Mouse (Mus musculus) stomach, embryonic 15.5 days (tissue): ENCODE results near the gene Mpnd. TPM values are rescaled to one million over a fixed set of nuclear protein-coding genes. Genes with fewer than 3 reads are reported as not detected.

Experiments used
- ATAC-seq: fragments of 200-750 bp; cut with Nextera tagmentation; 2 replicates; pipeline ENCODE4 v1.8.0; 2017; ENCODE audit warnings: low read depth, moderate number of reproducible peaks, moderate TSS enrichment; ENCODE audit not compliant: insufficient read depth, low FRiP score
- H3K27ac ChIP-seq: fragments of 300-500 bp; sonication (generic); 2 replicates; pipeline ENCODE4 v1.5.1; 2015; ENCODE audit warnings: mild to moderate bottlenecking, inconsistent platforms
- H3K27me3 ChIP-seq: fragments of 300-500 bp; sonication (generic); replicated peaks from 2 replicates; pipeline ENCODE4 v1.6.1; 2015; ENCODE audit warnings: inconsistent platforms
- H3K36me3 ChIP-seq: fragments of 300-500 bp; sonication (generic); 2 replicates; pipeline ENCODE4 v1.6.1; 2015; ENCODE audit warnings: inconsistent platforms
- H3K4me1 ChIP-seq: fragments of 300-500 bp; sonication (generic); 2 replicates; pipeline ENCODE4 v1.6.1; 2015; ENCODE audit warnings: inconsistent platforms
- H3K4me2 ChIP-seq: fragments of 300-500 bp; sonication (generic); 2 replicates; pipeline ENCODE4 v1.6.1; 2015; ENCODE audit warnings: mild to moderate bottlenecking, inconsistent platforms
- H3K4me3 ChIP-seq: fragments of 300-500 bp; sonication (generic); replicated peaks from 2 replicates; pipeline ENCODE4 v1.5.1; 2015; ENCODE audit warnings: inconsistent platforms
- H3K9ac ChIP-seq: fragments of 300-500 bp; sonication (generic); 2 replicates; pipeline ENCODE4 v1.6.1; 2015; ENCODE audit warnings: inconsistent platforms
- H3K9me3 ChIP-seq: fragments of 300-500 bp; sonication (generic); 2 replicates; pipeline ENCODE4 v1.6.1; 2016; ENCODE audit warnings: inconsistent platforms
- WGBS: fragments of 180-500 bp; shearing (Covaris S2); methylation state at CpG from one replicate; pipeline ENCODE4 v1.1.7; 2015; 5-methylcytosine and 5-hydroxymethylcytosine counted together
- polyA plus RNA-seq: library from polyadenylated mRNA; unstranded; fragments of >200 nt; fragmentation: Nextera tagmentation; extraction: Ambion mirVana; gene quantifications from 2 replicates; pipeline ENCODE4 v1.2.1, GENCODE M21; 2015

Gene Mpnd
- polyA plus RNA-seq, 1 experiment from 2014 or later: 91.8 TPM

DNA sequence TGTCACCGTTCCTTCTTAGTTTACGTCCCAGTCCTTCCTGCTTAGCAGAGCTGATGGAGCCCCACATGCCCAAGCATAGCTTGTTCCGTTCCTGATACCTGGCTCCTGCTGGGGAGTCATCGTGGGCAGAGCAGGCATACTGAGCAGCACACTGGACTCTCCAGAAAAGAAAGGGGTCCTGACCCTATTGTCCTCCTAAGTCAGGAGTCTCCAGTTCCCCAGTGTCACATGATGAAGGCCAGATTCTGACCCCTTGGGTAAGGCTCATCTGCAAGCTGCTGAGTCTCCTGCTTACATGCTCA lies 17.4 kb downstream of the Mpnd start:
- H3K4me3 ChIP-seq: no peak overlapping the region
- 0 out of 2 replicates have a peak, but pooled peaks cover 8% of the 10 kb centered on the region for H3K4me1 ChIP-seq
- no peaks in the 10 kb centered on the region for H3K27me3 ChIP-seq
- H3K27ac ChIP-seq: no peak overlapping the region
- peaks cover 17% of the 10 kb centered on the region for H3K36me3 ChIP-seq
- H3K9ac ChIP-seq: no peak overlapping the region
- no peak overlapping the region for H3K4me2 ChIP-seq
- no peaks in the 10 kb centered on the region for H3K9me3 ChIP-seq
- no peak for ATAC-seq
- WGBS: 81% methylated on average over 4 of the region's 4 CpGs

DNA sequence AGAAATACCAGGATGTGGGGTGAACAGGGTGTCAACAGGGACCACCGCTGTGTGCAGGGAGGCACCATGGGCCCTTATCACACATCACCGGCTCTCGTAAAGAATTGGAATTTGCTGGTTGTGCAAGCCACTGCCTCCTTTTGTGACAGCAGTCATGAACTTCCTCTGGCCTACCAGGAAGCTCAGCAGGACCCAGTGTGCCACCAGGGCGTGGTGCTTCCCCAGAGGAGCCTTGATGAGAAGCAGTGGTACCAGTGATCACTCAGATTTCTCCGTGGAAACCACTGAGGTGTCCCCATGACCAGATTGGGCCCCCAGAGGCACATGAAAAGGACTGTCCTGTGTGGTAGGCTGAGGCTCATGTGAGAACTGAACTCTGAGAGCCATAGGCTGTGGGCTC lies 17.9 kb downstream of the Mpnd start:
- WGBS: 78% methylated on average over 5 of the region's 5 CpGs
- H3K9ac ChIP-seq: no peak overlapping the region
- H3K27ac ChIP-seq: peak overlapping the region; percentile 12; the same call in 1 of the 2 replicates
- no peaks in the 10 kb centered on the region for H3K27me3 ChIP-seq
- H3K36me3 ChIP-seq: peaks cover 13% of the 10 kb centered on the region
- no peaks in the 10 kb centered on the region for H3K9me3 ChIP-seq
- no peak; the same call in 1 of the 2 replicates for ATAC-seq
- H3K4me1 ChIP-seq: 0 out of 2 replicates have a peak, but pooled peaks cover 8% of the 10 kb centered on the region
- H3K4me3 ChIP-seq: no peak overlapping the region
- no peak overlapping the region for H3K4me2 ChIP-seq

DNA sequence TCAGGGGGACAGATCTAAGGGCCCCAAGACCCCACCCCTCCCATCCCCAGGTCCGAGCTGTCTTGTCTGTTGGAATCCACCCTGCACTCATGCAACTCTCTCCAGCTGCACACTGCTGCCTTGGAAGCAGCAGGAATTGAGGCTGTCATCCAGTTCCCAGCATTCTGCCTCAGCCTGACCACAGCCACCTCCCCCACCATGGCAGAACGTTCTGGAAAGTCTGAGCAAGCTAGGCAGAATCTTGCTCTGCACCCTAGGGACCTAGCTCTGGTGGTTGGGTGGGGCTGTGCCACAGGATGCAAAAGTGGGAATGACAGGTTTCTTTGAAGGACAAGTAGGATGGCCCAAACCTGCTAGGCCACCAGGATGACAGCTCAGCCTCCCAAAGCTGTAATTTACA lies 19.0 kb downstream of the Mpnd start:
- Histone ChIP-seq H3K27ac (no peak overlapping the region; the same call in 1 of the 2 replicates), H3K4me3 (no peak overlapping the region), H3K27me3 (no peaks in the 10 kb centered on the region), H3K9me3 (no peaks in the 10 kb centered on the region), H3K9ac (no peak overlapping the region), H3K4me1 (0 out of 2 replicates have a peak, but pooled peaks cover 8% of the 10 kb centered on the region), H3K4me2 (no peak overlapping the region), H3K36me3 (0 out of 2 replicates have a peak, but pooled peaks cover 7% of the 10 kb centered on the region)
- no peak for ATAC-seq
- WGBS: 55% methylated on average over 2 of the region's 2 CpGs

DNA sequence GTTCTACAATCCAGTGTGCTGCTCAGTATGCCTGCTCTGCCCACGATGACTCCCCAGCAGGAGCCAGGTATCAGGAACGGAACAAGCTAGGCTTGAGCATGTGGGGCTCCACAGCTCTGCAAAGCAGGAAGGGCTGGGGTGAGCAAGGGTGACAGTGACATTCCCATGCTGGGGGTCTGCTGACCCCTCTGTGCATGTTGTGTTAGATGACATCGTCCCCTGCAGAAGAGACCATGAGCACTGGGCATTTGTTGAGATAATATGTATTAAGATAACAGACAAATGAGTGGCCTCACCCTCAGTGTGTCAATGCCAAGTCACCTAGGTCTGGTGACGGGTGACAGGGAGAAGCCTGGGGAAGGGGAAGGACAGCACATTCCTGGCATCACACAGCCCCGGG lies 19.4 kb downstream of the Mpnd start:
- WGBS: 71% methylated on average over 5 of the region's 5 CpGs
- Histone ChIP-seq H3K36me3 (0 out of 2 replicates have a peak, but pooled peaks cover 8% of the 10 kb centered on the region), H3K4me1 (0 out of 2 replicates have a peak, but pooled peaks cover 8% of the 10 kb centered on the region), H3K9ac (no peak overlapping the region), H3K4me2 (no peak overlapping the region), H3K27ac (no peak overlapping the region), H3K4me3 (no peak overlapping the region), H3K9me3 (no peaks in the 10 kb centered on the region), H3K27me3 (no peaks in the 10 kb centered on the region)
- no peak for ATAC-seq

DNA sequence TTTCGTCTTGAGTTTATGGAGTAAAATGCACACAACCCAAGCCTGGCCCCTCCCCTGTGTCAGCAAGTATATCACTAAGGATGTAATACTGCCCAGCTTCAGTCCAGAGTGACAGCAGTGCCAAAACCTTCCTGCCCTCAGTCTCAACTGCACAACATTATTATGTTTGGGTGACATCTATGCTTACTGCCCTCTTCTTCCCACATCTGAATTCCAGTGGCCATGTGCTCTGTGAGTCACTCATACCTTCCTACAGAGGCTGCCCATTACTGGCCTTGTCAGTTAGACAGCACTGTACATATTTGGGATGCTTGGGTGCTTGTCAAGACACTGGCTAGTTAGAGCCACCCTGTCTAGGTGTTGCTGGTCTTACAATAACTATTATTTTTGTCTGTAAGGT lies 20.8 kb downstream of the Mpnd start:
- WGBS: 81% methylated on average over 1 of the region's 1 CpGs
- Histone ChIP-seq H3K27me3 (no peaks in the 10 kb centered on the region), H3K9me3 (no peaks in the 10 kb centered on the region), H3K9ac (no peak overlapping the region), H3K27ac (no peak overlapping the region), H3K4me2 (no peak overlapping the region), H3K36me3 (0 out of 2 replicates have a peak, but pooled peaks cover 8% of the 10 kb centered on the region), H3K4me1 (peaks cover 18% of the 10 kb centered on the region), H3K4me3 (no peak overlapping the region)
- ATAC-seq: no peak

DNA sequence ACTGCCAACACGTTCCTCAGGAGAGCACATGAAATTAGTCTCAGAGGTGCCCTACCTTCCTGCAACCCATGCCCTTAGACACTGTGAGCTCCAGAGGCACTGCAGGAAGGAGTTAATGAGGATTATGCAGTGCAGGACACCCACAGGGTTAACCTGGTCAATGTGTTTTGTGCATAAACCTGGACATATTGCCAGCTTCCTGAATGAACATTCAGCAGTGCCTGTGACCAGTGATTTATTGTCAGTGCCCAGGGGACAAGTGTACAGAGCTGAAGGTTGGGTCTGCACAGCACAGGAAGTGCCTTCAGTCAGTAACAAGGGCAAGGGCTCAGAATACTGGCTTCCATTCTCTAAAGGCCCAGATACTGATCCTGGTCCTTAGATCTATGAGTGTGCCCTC lies 21.4 kb downstream of the Mpnd start:
- Histone ChIP-seq H3K27me3 (no peaks in the 10 kb centered on the region), H3K9ac (no peak overlapping the region), H3K27ac (no peak overlapping the region), H3K4me3 (no peak overlapping the region), H3K9me3 (no peaks in the 10 kb centered on the region), H3K36me3 (0 out of 2 replicates have a peak, but pooled peaks cover 8% of the 10 kb centered on the region), H3K4me1 (peaks cover 20% of the 10 kb centered on the region), H3K4me2 (no peak overlapping the region)
- WGBS: 67% methylated on average over 1 of the region's 1 CpGs
- ATAC-seq: no peak

DNA sequence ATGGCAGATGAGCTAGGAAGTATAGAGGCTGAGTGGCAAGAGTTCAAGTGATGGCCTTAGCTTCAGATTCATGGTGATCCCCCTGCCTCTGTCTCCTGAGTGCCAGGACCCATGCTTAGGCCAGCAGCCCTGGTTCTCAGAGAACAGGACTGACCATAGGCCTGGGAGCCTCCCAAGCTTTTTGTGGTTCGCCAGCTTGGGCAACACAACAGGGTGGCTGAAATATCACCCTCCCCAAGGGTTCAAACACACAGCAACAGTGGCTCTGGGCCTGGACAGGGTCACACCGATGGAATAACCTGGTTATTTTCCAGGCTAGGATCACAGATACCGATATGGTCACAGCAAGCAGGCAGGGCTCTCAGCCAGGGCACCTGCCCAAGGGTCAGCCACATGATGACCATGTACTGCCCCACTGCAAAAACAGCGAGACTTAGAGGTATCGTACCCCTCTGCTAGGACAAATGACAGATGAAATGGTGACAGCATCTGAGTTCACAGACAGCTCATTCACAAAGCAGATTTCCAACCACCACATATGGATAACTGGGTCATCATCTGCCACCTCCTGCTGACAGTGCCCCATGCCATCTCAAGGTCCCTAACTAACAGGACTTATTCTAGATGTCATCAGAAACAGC lies 22.4 kb downstream of the Mpnd start:
- peaks cover 24% of the 10 kb centered on the region for H3K4me1 ChIP-seq
- no peak overlapping the region for H3K9ac ChIP-seq
- H3K36me3 ChIP-seq: 0 out of 2 replicates have a peak, but pooled peaks cover 8% of the 10 kb centered on the region
- WGBS: 91% methylated on average over 5 of the region's 5 CpGs
- H3K27ac ChIP-seq: no peak overlapping the region
- H3K4me2 ChIP-seq: no peak overlapping the region
- no peaks in the 10 kb centered on the region for H3K27me3 ChIP-seq
- H3K4me3 ChIP-seq: no peak overlapping the region
- no peaks in the 10 kb centered on the region for H3K9me3 ChIP-seq
- no peak for ATAC-seq

DNA sequence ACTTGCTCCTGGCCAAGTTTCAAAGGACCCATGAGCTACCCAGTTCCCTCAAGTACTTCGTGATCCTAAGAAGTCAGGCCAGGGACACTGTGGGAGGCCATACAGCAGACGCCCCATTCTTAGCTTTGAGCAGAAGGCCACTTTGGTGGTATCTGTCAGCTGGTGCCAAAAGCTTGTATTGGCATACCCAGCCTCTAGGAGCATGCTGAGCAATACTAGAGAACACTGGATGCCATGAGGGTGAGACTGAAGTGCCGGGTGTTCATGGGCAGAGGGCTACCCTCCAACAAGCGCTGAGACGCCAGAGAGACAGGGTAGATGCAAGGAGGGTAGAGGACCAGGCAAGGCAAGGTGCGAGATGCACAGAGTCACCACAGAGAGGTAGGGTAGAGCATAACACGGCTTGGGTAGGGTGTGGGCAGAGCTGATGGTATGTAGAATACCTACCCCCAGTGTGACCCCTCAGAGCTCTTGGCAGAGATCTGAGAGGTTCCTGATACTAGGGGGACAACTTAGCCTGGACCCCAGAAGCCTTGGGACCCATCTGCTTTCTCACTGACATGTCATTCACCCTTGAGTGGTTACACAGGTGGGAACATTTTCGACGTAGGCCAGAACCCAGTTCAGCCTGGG lies 24.8 kb downstream of the Mpnd start:
- Histone ChIP-seq H3K4me2 (no peak overlapping the region), H3K9ac (no peak overlapping the region), H3K27me3 (no peaks in the 10 kb centered on the region), H3K4me3 (no peak overlapping the region), H3K9me3 (no peaks in the 10 kb centered on the region), H3K4me1 (peaks cover 45% of the 10 kb centered on the region), H3K27ac (no peak overlapping the region), H3K36me3 (0 out of 2 replicates have a peak, but pooled peaks cover 8% of the 10 kb centered on the region)
- 88% methylated on average over 9 of the region's 9 CpGs for WGBS
- ATAC-seq: no peak

DNA sequence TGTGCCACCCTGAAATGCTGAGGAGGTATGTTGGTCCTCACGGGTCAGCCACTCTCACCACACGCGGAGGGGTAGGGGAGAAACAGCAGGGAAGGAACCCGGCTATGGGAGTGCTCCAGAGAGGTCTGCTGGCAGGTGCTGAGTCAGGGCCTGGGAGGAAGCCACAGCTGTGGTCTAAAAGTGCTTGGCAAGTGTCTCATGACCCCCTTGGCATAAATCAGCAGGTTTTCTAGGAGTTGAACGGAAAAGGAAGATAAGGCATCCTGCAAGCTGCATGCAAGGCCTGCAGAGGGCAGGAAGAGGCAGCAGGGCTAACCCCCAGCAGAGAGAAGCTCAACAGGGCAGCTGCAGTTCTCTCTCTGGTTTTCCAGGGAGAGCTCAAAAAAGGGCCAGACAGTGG lies 25.4 kb downstream of the Mpnd start:
- no peak for ATAC-seq
- 52% methylated on average over 5 of the region's 5 CpGs for WGBS
- no peak overlapping the region for H3K4me3 ChIP-seq
- 0 out of 2 replicates have a peak, but pooled peaks cover 8% of the 10 kb centered on the region for H3K36me3 ChIP-seq
- H3K4me2 ChIP-seq: no peak overlapping the region
- H3K4me1 ChIP-seq: peaks cover 45% of the 10 kb centered on the region
- H3K27me3 ChIP-seq: no peaks in the 10 kb centered on the region
- no peaks in the 10 kb centered on the region for H3K9me3 ChIP-seq
- H3K9ac ChIP-seq: no peak overlapping the region
- no peak overlapping the region for H3K27ac ChIP-seq

DNA sequence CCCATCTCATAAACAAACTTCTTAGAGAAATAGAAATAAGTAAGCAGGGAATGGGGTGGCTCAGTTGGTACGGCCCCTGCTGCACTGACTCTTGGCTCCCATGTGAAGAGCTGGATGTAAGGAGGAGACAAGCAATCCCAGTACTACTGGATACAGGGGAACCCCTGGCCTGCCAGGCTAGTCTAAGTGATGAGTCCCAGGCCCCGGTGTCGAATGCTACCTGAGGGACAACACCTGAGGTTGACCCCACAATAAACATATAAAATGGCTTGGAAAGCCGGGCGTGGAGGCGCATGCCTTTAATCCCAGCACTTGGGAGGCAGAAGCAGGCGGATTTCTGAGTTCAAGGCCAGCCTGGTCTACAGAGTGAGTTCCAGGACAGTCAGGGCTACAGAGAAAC lies 25.9 kb downstream of the Mpnd start:
- ATAC-seq: no peak
- H3K27me3 ChIP-seq: no peaks in the 10 kb centered on the region
- H3K4me2 ChIP-seq: no peak overlapping the region
- H3K9me3 ChIP-seq: no peaks in the 10 kb centered on the region
- no peak overlapping the region for H3K4me3 ChIP-seq
- H3K27ac ChIP-seq: no peak overlapping the region
- H3K4me1 ChIP-seq: peaks cover 45% of the 10 kb centered on the region
- WGBS: 85% methylated on average over 7 of the region's 7 CpGs
- H3K9ac ChIP-seq: no peak overlapping the region
- H3K36me3 ChIP-seq: 0 out of 2 replicates have a peak, but pooled peaks cover 6% of the 10 kb centered on the region

DNA sequence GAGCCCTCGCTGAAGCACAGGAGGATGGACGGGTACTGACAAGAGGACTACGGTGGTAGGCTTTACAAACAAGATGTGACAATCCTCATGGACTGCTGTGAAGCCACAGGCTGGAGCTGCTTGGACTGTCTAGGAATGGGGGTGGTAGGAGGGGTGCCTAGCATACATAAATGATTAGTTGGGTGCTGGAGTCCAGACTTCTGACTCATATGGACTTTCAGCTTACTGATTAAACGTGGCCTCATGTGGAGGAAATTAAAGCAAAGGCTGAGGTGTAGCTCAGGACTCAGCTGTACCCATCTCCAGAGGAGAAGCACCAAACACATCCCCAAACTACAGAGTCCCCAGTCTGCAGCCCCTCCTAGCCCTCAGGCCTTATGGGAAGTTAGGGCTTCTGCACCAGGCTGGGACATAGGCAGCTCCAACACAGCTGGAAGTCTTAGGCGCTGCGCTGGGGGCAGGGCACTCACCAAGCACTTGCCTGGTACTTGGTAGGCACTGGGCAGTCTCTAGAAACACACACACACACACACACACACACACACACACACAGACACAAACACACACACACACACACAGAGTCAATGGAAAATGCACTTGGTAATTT lies 26.7 kb downstream of the Mpnd start:
- H3K9ac ChIP-seq: no peak overlapping the region
- peaks cover 45% of the 10 kb centered on the region for H3K4me1 ChIP-seq

DNA sequence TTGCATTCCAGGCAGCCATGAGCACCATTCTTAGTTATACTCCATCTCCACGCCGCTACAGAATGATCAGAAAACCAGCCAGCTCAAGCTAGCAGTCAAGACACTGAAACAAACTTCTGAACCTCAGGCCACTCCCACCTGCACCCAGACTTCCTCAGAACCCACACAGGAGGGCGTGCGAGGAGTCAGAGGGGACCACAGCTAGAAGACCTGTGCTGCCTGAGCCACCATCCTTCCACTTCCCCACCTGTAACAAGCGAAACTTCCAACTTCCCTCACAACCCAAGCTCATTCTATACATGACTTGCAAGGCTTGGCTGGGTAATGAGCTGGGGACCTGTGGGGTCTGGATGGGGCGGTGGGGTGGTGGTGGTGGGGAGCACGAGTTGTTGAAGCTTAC lies 27.3 kb downstream of the Mpnd start:
- ATAC-seq: no peak
- no peaks in the 10 kb centered on the region for H3K9me3 ChIP-seq
- H3K4me1 ChIP-seq: peaks cover 45% of the 10 kb centered on the region
- H3K27ac ChIP-seq: peak overlapping the region; percentile 31; the same call in 1 of the 2 replicates
- H3K4me2 ChIP-seq: no peak overlapping the region
- H3K36me3 ChIP-seq: 0 out of 2 replicates have a peak, but pooled peaks cover 5% of the 10 kb centered on the region
- no peak overlapping the region for H3K4me3 ChIP-seq
- 66% methylated on average over 7 of the region's 7 CpGs for WGBS
- H3K27me3 ChIP-seq: no peaks in the 10 kb centered on the region
- no peak overlapping the region for H3K9ac ChIP-seq

More for the DNA sequence above, 26.7 kb downstream of the Mpnd start:
- no peak overlapping the region for H3K4me3 ChIP-seq
- H3K4me2 ChIP-seq: no peak overlapping the region
- 73% methylated on average over 6 of the region's 6 CpGs for WGBS
- H3K36me3 ChIP-seq: 0 out of 2 replicates have a peak, but pooled peaks cover 5% of the 10 kb centered on the region
- no peaks in the 10 kb centered on the region for H3K9me3 ChIP-seq
- no peaks in the 10 kb centered on the region for H3K27me3 ChIP-seq
- ATAC-seq: no peak
- no peak overlapping the region; the same call in 1 of the 2 replicates for H3K27ac ChIP-seq
